Mouse (Mus musculus): ENCODE results near the gene Ptx3.
"Not testable (repeated sequence)": the region's sequence is repeated elsewhere in the genome, so short reads cannot be mapped to it uniquely, and the experiment has no call there.

The Ptx3 gene

GRCm38 (mm10) chr3:66219655-66220191 is at the start of gene Ptx3:
TSS of gene Ptx3 (plus strand) at chr3:66219910.
- DNase-seq = no peak

- DNase-seq = no peak
Observed at GRCm38 (mm10) chr3:66172907-66173306, 46.8 kb upstream of the Ptx3 start.

- no peak for DNase-seq
Observed at GRCm38 (mm10) chr3:66179647-66180046, 40.1 kb upstream of the Ptx3 start.

- DNase-seq = no peak
Observed at GRCm38 (mm10) chr3:66193910-66194562, 25.7 kb upstream of the Ptx3 start.

DNA sequence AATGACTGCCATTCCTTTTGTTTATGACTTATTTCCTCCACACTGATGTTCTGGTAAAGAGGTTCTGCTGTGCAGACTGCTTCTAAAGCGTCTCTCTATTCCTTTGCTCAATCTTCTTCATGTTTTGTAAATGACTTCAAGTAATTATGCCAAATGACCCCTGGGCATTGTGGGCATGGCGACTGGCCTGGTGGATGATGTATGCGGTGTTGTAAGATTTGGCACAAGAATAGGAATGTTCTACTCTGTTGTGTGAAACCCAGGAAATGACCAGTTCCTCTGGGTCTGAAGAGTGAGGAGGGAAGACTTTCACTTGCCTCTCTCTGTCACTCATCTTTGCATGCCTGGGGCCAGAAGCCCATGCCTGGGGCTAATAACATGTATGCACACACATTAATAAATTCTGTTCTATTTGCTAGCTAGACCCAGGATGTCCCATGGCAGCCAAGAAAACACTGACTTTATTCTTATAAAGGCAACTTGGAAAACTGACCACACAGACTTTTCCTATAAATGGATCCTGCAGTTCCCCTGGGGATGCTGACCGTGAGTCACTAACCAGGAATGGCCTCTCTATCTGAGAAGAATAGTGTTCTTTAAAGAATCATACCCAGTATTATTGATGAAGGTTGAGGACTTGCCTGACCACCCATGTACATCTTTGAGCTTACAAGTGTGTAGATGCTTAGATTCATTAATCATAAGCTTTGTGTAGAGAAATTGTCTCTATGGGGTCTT is 10.7 kb upstream of the Ptx3 start:
- no peak for DNase-seq

GRCm38 (mm10) chr3:66213524-66213923 is 6.2 kb upstream of the Ptx3 start:
- no peak for DNase-seq

- no peak for DNase-seq
Observed at GRCm38 (mm10) chr3:66215759-66216158, 4.0 kb upstream of the Ptx3 start.

- no peak for DNase-seq
Observed at GRCm38 (mm10) chr3:66220554-66221242, 988 bp downstream of the Ptx3 start.

DNA sequence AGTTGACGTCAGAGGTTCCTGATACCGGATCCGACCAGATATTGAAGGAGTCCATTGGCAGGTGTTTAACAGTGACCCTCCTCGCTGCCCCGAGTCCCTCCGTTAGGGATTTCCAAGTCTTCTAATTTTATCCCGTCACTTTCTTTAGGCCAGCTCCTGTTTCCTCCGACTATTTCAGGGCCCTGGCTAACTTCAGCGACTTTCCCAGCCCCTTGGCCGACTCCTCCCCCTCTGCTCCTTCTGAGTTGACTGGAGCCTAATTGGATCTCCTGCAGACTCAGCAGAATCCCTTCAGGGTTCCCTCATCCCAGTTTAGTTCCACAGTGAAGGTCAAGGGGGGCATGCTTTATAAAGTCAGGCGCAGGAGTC is 1.5 kb downstream of the Ptx3 start:
- peak; percentile 5 to 11 for DNase-seq

DNA sequence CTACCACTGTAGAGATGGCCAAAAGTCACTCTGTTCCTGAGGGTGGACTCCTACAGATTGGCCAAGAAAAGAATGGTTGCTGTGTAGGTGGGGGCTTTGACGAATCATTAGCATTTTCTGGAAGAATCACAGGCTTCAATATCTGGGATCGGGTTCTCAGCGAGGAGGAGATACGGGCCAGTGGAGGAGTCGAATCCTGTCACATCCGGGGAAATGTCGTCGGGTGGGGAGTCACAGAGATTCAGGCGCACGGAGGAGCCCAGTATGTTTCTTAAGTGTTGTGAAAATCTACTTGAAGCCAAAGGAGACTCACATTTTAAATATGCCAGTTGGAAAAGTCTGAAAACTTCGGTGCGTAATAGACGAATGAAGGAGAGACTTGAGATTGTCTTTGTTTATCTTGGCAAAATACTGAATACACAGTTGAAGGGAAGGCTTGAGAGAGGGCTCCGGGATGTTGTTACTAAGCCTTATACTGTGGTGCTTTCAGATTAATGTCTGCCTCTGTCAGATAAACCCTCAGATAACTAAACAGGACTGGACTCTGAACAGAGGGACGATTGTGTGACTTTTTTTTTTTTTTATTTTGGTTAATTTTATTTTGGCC is 5.3 kb downstream of the Ptx3 start:
- no peak for DNase-seq

DNA sequence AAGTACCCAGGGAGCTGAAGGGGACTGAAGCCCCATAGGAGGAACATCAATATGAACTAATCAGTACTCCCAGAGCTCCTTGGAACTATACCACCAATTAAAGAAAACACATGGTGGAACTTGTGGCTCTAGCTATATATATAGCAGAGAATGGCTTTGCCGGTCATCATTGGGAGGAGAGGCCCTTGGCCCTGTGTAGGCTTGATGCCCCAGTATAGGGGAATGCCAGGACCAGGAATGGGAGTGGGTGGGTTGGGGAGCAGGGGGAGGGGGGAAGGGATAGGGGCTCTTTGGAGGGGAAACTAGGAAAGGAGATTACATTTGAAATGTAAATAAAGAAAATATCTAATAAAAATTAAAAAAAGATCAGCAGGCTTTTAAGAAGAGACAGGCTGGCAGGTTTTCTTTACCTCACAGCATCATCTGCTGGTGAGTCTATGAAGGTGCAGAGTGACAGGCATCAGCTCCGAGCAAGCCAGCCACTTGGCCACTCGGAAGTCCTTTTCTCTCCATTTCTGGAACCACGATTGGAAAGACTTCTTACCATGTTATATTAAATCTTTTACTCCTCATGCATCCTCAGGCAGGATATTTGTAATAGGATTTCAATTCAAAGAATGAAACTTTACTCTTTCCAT is 16.6 kb downstream of the Ptx3 start:
- DNase-seq = not testable (repeated sequence)

- no peak for DNase-seq
Observed at GRCm38 (mm10) chr3:66240476-66240875, 20.8 kb downstream of the Ptx3 start.

GRCm38 (mm10) chr3:66251842-66252241 is 32.1 kb downstream of the Ptx3 start:
- no peak for DNase-seq

DNA sequence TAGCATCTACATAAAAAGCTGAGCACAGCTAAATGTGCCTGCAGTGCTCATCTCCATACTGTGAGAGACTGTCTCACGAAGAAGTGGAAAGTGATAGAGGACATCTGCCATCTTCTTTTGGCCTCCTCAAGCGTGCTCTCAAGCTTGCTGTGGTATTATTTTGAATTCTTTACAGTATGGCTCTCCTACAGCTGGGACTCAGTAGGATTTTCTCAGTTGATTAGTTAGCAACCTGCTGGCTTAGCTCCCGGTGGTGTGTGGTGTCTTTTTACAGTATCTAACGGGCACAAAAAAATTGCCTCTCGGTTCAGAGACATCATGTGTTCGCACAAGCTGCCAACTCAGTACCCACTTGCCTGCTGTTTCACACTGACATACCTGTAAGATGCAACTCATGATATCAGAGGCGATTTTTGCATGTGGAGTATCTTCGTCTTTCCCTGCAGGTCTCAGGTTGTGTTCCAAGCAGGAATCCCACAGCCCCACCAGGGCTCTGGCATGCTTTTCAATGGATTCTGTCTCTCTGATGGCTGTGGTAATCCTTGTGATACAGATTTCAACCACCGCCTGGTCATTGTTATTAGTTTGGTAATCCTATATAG is 34.9 kb downstream of the Ptx3 start:
- no peak for DNase-seq

GRCm38 (mm10) chr3:66262319-66262718 is 42.6 kb downstream of the Ptx3 start:
- DNase-seq = peak in 1 of 2 experiments; percentile 1

- no peak for DNase-seq
Observed at GRCm38 (mm10) chr3:66263270-66263669, 43.6 kb downstream of the Ptx3 start.
